Mouse (Mus musculus): ENCODE measurements at regions not wholly inside any gene's neighbourhood (a gene's known extent, or its start where the extent isn't known, plus 50 kb on each side); places are given as distances from the start of the nearest gene placed in this dataset.

- ChIA-PET CTCF (interaction anchor here (0.7 to 1.7 kb wide), 7 partner anchors 11 to 152 kb away, joined by 3 to 6 read pairs (median 3); no protein-coding TSS in a partner anchor), POLR2A (interaction anchor here (0.7 kb wide), 1 partner anchor 151 kb away, joined by 3 read pairs; no protein-coding TSS in a partner anchor)
- no peaks in the 10 kb centered on the region for H3K27me3 ChIP-seq
- in situ Hi-C loops (cut with MboI; ENCODE audit: low pct_unique_long_range_greater_than_20kb), result no loop called here
- no peak for DNase-seq (ENCODE audit: low read depth, low spot score)
- peak; percentile 64 for TF ChIP-seq CTCF (IDR thresholded peaks at IDR 0.05)
- ATAC-seq, result no peak
Observed at GRCm38 (mm10) chr3:126011269-126011668, 72.8 kb upstream of the Ugt8a start.

- CTCF ChIA-PET, result interaction anchor here (0.9 to 1.6 kb wide), 3 partner anchors 8 to 21 kb away, joined by 3 to 4 read pairs (median 4); no protein-coding TSS in a partner anchor
- POLR2A ChIA-PET, result no interaction called here
- in situ Hi-C loops (cut with MboI; ENCODE audit: low pct_unique_long_range_greater_than_20kb), result no loop called here
- H3K27me3 ChIP-seq, result no peaks in the 10 kb centered on the region
- DNase-seq (ENCODE audit: low read depth, low spot score) (no peak), ATAC-seq (no peak)
- no peak for TF ChIP-seq CTCF (IDR thresholded peaks at IDR 0.05)
Observed at GRCm38 (mm10) chr3:126016166-126016565, 77.7 kb upstream of the Ugt8a start.

DNA sequence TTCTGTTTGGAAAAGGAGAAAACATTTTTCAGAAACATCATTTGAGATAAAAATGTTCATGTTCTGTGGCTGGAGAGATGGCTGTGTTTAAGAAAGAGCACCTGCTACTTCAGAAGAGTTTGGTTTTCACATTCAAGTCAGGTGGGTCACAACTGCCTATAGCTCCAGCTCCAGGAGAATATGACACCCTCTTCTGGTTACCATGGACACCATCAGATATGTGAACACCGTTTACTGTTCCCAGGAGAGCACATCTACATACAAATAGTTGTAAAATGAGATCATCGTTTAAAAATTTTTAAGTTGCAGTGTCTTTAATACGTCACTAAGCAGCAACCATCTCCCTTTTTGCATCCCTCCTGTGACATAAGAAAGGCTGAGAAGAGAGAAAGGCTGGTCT, 105.9 kb upstream of the Ugt8a start:
- POLR2A ChIA-PET, result no interaction called here
- CTCF ChIA-PET, result no interaction called here
- peak; percentile 27 for ATAC-seq
- in situ Hi-C loops (cut with MboI; ENCODE audit: low pct_unique_long_range_greater_than_20kb), result loop anchor here (10.0 kb wide), 1 partner anchor 650 kb away; no protein-coding TSS in a partner anchor
- peak; percentile 46 for DNase-seq (ENCODE audit: low read depth, low spot score)
- no peak for TF ChIP-seq CTCF (IDR thresholded peaks at IDR 0.05)
- H3K27me3 ChIP-seq, result no peaks in the 10 kb centered on the region

DNA sequence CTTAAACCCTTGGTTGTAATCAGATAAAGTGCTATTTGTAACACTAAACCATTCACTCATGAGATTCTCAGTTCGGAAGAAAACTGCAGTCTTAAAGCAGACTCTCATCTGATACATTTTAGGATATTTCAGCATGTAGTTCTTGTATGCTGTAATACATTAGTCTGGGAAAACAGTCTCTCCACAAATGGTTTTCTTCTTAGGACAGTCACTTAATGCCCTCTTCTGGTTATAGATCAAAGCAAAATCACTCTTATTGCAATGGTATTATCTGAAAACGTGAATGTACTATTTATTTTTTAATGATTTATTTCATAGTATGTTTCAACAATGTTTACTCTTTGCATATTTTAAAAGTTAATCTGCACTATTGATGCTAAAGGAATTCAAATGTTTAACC, 106.4 kb upstream of the Ugt8a start:
- ChIA-PET POLR2A (no interaction called here), CTCF (interaction anchor here (0.8 to 1.2 kb wide), 9 partner anchors 9 to 728 kb away, joined by 3 to 7 read pairs (median 3); no protein-coding TSS in a partner anchor)
- in situ Hi-C loops (cut with MboI; ENCODE audit: low pct_unique_long_range_greater_than_20kb), result loop anchor here (5.0 to 10.0 kb wide), 6 partner anchors 193 to 847 kb away; partner anchors contain the start of gene Camk2d
- TF ChIP-seq CTCF (IDR thresholded peaks at IDR 0.05), result peak; percentile 52
- ATAC-seq (no peak), DNase-seq (ENCODE audit: low read depth, low spot score) (peak; percentile 42)
- no peaks in the 10 kb centered on the region for H3K27me3 ChIP-seq

- DNase-seq (ENCODE audit: low read depth, low spot score), result peak; percentile 98
Observed at GRCm38 (mm10) chr3:126045992-126046786, 107.8 kb upstream of the Ugt8a start.

DNA sequence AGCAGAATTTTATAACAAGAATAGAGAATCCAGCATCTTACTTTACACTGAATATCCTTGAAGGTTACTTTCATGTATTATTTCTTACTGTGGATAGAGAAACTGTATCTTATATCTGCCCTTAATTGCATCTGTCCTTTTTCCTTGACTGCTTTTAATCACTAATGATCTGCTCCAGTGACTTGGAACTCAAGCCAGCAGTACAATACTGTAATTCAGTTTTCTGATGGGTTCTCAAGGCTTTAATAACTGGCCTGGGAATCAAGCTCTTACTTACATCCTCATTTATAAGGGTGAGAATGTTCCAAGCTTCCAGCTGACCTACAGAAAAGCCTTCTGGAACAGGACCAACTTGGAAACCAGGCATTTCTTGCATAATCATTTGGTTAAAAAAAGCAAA, 120.2 kb upstream of the Ugt8a start:
- ChIA-PET POLR2A (no interaction called here), CTCF (interaction anchor here (1.1 to 1.3 kb wide), 3 partner anchors 9 to 845 kb away, joined by 3 read pairs; no protein-coding TSS in a partner anchor)
- no peak for TF ChIP-seq CTCF (IDR thresholded peaks at IDR 0.05)
- in situ Hi-C loops (cut with MboI; ENCODE audit: low pct_unique_long_range_greater_than_20kb), result no loop called here
- ATAC-seq, result no peak
- DNase-seq (ENCODE audit: low read depth, low spot score), result peak; percentile 59
- H3K27me3 ChIP-seq, result no peaks in the 10 kb centered on the region

More at GRCm38 (mm10) chr3:126045992-126046786, 107.8 kb upstream of the Ugt8a start:
- POLR2A ChIA-PET, result interaction anchor here (0.5 kb wide), 1 partner anchor 421 kb away, joined by 3 read pairs; no protein-coding TSS in a partner anchor
- in situ Hi-C loops (cut with MboI; ENCODE audit: low pct_unique_long_range_greater_than_20kb), result loop anchor here (5.0 to 10.0 kb wide), 6 partner anchors 194 to 846 kb away; partner anchors contain the start of gene Camk2d
- TF ChIP-seq CTCF (IDR thresholded peaks at IDR 0.05), result peak; percentile 70
- ATAC-seq, result peak; percentile 100
- CTCF ChIA-PET, result interaction anchor here (1.0 to 4.6 kb wide), 10 partner anchors 10 to 854 kb away, joined by 3 to 50 read pairs (median 3); no protein-coding TSS in a partner anchor
- no peaks in the 10 kb centered on the region for H3K27me3 ChIP-seq

DNA sequence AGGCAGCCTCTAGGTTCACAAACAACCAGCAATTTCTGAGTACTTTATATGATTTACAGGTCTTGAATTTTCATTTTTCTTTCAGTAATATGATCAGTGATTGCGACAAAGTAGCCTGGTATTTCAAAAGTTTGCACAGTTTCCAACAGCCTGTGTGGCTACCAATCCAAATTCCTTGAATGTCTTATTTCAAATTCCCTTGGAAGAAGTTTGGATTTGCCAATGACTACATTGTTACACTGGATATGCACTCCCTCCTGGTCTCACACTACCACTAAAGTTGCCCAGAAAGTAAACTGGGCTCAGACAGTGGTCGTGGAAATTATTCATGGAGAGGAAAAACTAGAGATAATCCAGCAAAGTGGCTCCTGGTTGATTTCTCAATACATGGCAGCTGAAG, 166.7 kb upstream of the Ugt8a start:
- in situ Hi-C loops (cut with MboI; ENCODE audit: low pct_unique_long_range_greater_than_20kb), result no loop called here
- ChIA-PET POLR2A (no interaction called here), CTCF (no interaction called here)
- DNase-seq (ENCODE audit: low read depth, low spot score), result peak; percentile 7
- no peak for TF ChIP-seq CTCF (IDR thresholded peaks at IDR 0.05)
- ATAC-seq, result peak; percentile 62
- no peaks in the 10 kb centered on the region for H3K27me3 ChIP-seq

GRCm38 (mm10) chr3:126109371-126109770, 171.0 kb upstream of the Ugt8a start:
- in situ Hi-C loops (cut with MboI; ENCODE audit: low pct_unique_long_range_greater_than_20kb), result no loop called here
- POLR2A ChIA-PET, result no interaction called here
- CTCF ChIA-PET, result no interaction called here
- no peak for TF ChIP-seq CTCF (IDR thresholded peaks at IDR 0.05)
- no peak for DNase-seq (ENCODE audit: low read depth, low spot score)
- no peaks in the 10 kb centered on the region for H3K27me3 ChIP-seq
- ATAC-seq, result no peak

DNA sequence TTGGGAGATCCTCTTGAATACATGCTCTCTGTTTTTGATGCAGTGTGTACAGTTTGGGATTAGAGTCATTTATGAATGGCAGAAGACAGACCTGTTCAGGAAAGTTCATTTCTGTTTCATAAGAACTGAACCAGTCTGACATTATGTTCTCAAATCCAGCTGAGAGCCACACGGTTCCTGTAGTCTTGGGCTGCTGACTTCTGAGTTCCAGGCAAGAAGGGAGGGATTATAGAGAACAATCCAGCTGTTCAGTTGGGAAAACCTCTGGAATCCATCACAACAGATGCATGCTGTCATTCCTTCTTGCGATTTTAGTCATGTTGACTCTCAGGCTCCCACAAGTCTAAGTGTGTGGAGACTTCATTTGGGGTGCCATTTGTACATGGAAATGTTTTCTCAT, 179.4 kb upstream of the Ugt8a start:
- no peak for TF ChIP-seq CTCF (IDR thresholded peaks at IDR 0.05)
- CTCF ChIA-PET, result no interaction called here
- no peaks in the 10 kb centered on the region for H3K27me3 ChIP-seq
- DNase-seq (ENCODE audit: low read depth, low spot score), result no peak
- no peak for ATAC-seq
- in situ Hi-C loops (cut with MboI; ENCODE audit: low pct_unique_long_range_greater_than_20kb), result no loop called here
- POLR2A ChIA-PET, result no interaction called here

DNA sequence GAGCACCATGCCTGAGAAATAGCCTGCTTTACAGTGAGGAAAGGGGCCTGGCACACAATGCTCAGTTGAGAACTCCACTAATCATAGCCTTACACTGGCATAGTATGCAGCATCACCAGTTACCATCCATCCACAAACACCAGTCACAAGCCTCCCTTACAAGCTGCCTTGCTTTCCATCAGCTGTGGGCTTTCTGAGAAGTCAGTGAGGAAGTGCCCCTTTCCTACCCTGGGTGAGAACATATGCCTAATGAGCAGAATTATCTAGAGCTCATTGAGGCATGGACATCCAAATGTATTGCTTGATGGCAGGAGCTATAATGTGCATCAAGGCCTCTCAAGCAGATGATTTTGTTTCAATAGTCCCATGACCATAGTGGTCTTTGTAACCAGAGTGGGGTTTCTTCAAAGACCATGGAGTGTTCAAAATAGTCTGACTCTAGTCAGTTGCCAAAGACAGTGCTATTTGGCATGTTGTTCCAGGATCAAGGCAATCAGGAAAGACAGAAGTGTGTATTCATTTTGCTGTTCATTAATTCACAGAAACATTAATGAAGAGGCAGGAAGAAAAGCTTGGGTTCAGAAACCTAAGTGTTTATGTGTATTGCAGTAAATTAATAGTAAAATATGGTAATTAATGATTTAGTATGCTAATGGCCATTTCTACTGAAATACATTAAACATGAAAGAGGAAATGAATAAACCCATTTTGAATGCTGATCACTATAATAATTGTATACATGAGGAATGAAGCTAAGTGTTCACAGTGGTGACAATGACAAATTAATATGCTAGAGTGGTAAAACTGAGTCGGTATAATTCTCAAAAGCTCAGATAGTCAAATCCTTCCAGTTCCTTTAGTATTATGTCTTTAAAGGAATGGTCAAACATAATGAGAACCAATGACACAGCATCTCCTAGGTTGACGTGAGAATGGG, 184.2 kb upstream of the Ugt8a start:
- in situ Hi-C loops (cut with MboI; ENCODE audit: low pct_unique_long_range_greater_than_20kb), result no loop called here
- ChIA-PET POLR2A (no interaction called here), CTCF (interaction anchor here (2.6 kb wide), 1 partner anchor 21 kb away, joined by 7 read pairs; no protein-coding TSS in a partner anchor)
- no peak for TF ChIP-seq CTCF (IDR thresholded peaks at IDR 0.05)
- DNase-seq (ENCODE audit: low read depth, low spot score) (no peak), ATAC-seq (no peak)
- no peaks in the 10 kb centered on the region for H3K27me3 ChIP-seq

All from Patski (cell line).